In genomic region chr12:55466088-55466701, GRCm38 (mm10) we compare ENCODE assay signal across 9 mouse cellular contexts. TPM values are rescaled to one million over a fixed set of nuclear protein-coding genes. Genes with fewer than 3 reads are reported as not detected.
DNase-seq lines count a peak whose midpoint lies in the region; ATAC-seq and TF ChIP-seq lines count a peak whose summit lies in the region.
"Had no signal": no experiment of that assay in that cellular context is flagged by ENCODE, and none has a peak within 500 bp of the region (broad histone marks: within the 10 kb centered on the region; RNA-seq: fewer than 3 reads in every experiment).

No protein-coding gene starts in this region.

- no peaks in the 10 kb centered on the region for H3K79me2 ChIP-seq in C2C12 (ENCODE audit: control insufficient read depth, insufficient read depth)

- H3K4me1 ChIP-seq in hindbrain, embryonic 10.5 days (replicated peaks): peaks cover 75% of the 10 kb centered on the region
- H3K4me1 ChIP-seq in hindbrain, embryonic 12.5 days: peaks cover 46% of the 10 kb centered on the region
- peaks cover 19% of the 10 kb centered on the region; the same call in 1 of the 2 replicates for H3K4me1 ChIP-seq in midbrain, postnatal 0 days (ENCODE audit: insufficient read depth, low read length)

- no peak overlapping the region for H3K4me2 ChIP-seq in hindbrain, embryonic 12.5 days (replicated peaks)
- no peak overlapping the region for H3K4me2 ChIP-seq in midbrain, postnatal 0 days (ENCODE audit: low read depth, low read length, poor library complexity, severe bottlenecking)

- no peak overlapping the region for H3K9ac ChIP-seq in hindbrain, embryonic 12.5 days
- no peak overlapping the region for H3K9ac ChIP-seq in midbrain, postnatal 0 days (replicated peaks; ENCODE audit: low read length, poor library complexity, severe bottlenecking)

- TF ChIP-seq CTCF in C2C12 (IDR thresholded peaks at IDR 0.05; ENCODE audit: control insufficient read depth, insufficient read depth, insufficient read length): no peak
- no peak for TF ChIP-seq CTCF in midbrain, postnatal 0 days (IDR thresholded peaks at IDR 0.05)

- H3K27me3 ChIP-seq in hindbrain, embryonic 10.5 days (ENCODE audit: insufficient read depth, poor library complexity, severe bottlenecking): peaks cover 41% of the 10 kb centered on the region
- no peaks in the 10 kb centered on the region; the same call in 1 of the 2 replicates for H3K27me3 ChIP-seq in hindbrain, embryonic 12.5 days
- no peaks in the 10 kb centered on the region for H3K27me3 ChIP-seq in C2C12 (ENCODE audit: control insufficient read depth, insufficient read depth, insufficient read length)
- no peaks in the 10 kb centered on the region for H3K27me3 ChIP-seq in midbrain, postnatal 0 days (ENCODE audit: insufficient read depth, low read length)

- no peak overlapping the region for H3K4me3 ChIP-seq in hindbrain, embryonic 10.5 days
- H3K4me3 ChIP-seq in hindbrain, embryonic 12.5 days: no peak overlapping the region
- no peak overlapping the region for H3K4me3 ChIP-seq in C2C12 (ENCODE audit: insufficient read depth, poor library complexity, severe bottlenecking)
- no peak overlapping the region for H3K4me3 ChIP-seq in midbrain, postnatal 0 days (ENCODE audit: low read depth, low read length)
- H3K4me3 ChIP-seq: left cerebral cortex, adult 2 months had no signal

- ATAC-seq in hindbrain, embryonic 12.5 days (ENCODE audit: low FRiP score): no peak
- ATAC-seq in midbrain, postnatal 0 days (ENCODE audit: low FRiP score): no peak

- 48% methylated on average over 7 of the region's 7 CpGs for WGBS in hindbrain, embryonic 10.5 days
- WGBS in hindbrain, embryonic 12.5 days: 48% methylated on average over 7 of the region's 7 CpGs
- 36% methylated on average over 7 of the region's 7 CpGs for WGBS in midbrain, postnatal 0 days

- no peaks in the 10 kb centered on the region for H3K79me3 ChIP-seq in C2C12 (ENCODE audit: low read depth)

- peak overlapping the region; percentile 24; the same call in 1 of the 2 replicates for H3K27ac ChIP-seq in hindbrain, embryonic 10.5 days
- H3K27ac ChIP-seq in hindbrain, embryonic 12.5 days: no peak overlapping the region
- no peak overlapping the region for H3K27ac ChIP-seq in midbrain, postnatal 0 days (ENCODE audit: low read depth, low read length)

- no peaks in the 10 kb centered on the region for H3K36me3 ChIP-seq in hindbrain, embryonic 10.5 days
- H3K36me3 ChIP-seq in hindbrain, embryonic 12.5 days: no peaks in the 10 kb centered on the region
- no peaks in the 10 kb centered on the region for H3K36me3 ChIP-seq in C2C12 (ENCODE audit: control insufficient read depth, insufficient read depth)
- no peaks in the 10 kb centered on the region for H3K36me3 ChIP-seq in midbrain, postnatal 0 days (ENCODE audit: insufficient read depth, low read length)

- H3ac ChIP-seq in C2C12 (ENCODE audit: control insufficient read depth, insufficient read length, low read depth): no peak overlapping the region

- no peaks in the 10 kb centered on the region for H3K9me3 ChIP-seq in hindbrain, embryonic 10.5 days
- H3K9me3 ChIP-seq in hindbrain, embryonic 12.5 days (replicated peaks): no peaks in the 10 kb centered on the region
- no peaks in the 10 kb centered on the region for H3K9me3 ChIP-seq in midbrain, postnatal 0 days (ENCODE audit: low read length)

- DNase-seq in hindbrain, embryonic 10.5 days (ENCODE audit: low spot score): no peak
- peak; percentile 71 for DNase-seq in adrenal gland, postnatal 10 days
- peak; percentile 53 for DNase-seq in gastrocnemius, postnatal 25 days
- peak; percentile 60 for DNase-seq in midbrain, postnatal 0 days (ENCODE audit: low spot score)
- DNase-seq in ovary, adult 18-20 months (ENCODE audit: low spot score): no peak
- DNase-seq in right cerebral cortex, postnatal 25 days: no peak

TF ChIP-seq in C2C12, 6 proteins besides CTCF, POLR2A, EP300 and RAD21:
- no peak for TF ChIP-seq MYOG (IDR thresholded peaks at IDR 0.05; ENCODE audit: control insufficient read depth, extremely low read depth, insufficient read length)
- TF ChIP-seq USF1 (IDR thresholded peaks at IDR 0.05; ENCODE audit: low read depth): peak; percentile 82
- peak; percentile 57 for TF ChIP-seq CEBPB (IDR thresholded peaks at IDR 0.05; ENCODE audit: low read depth)
- TF ChIP-seq MAX (IDR thresholded peaks at IDR 0.05): no peak
- TF ChIP-seq MYOD1 (IDR thresholded peaks at IDR 0.05; ENCODE audit: control insufficient read depth, insufficient read length, low read depth): peak; percentile 86
- peak; percentile 78 for TF ChIP-seq FOSL1 (IDR thresholded peaks at IDR 0.05; ENCODE audit: insufficient read depth, low read length, poor library complexity, severe bottlenecking)

RNA-seq across cellular contexts. Expression of gene Nfkbia, which starts 26.3 kb away (rescaled TPM):
- polyA plus RNA-seq in hindbrain, embryonic 10.5 days (2016; fragmentation: Nextera tagmentation; extraction: Ambion mirVana): 33.8 and 37.1 TPM in 2 replicates
- 42.8 and 49.1 TPM in 2 replicates for polyA plus RNA-seq in hindbrain, embryonic 12.5 days (2016; fragmentation: Nextera tagmentation; extraction: Ambion mirVana)
- polyA plus RNA-seq in C2C12 (2012; fragmentation: generic; extraction: Trizol): 43.2 TPM
- total RNA-seq in adrenal gland, postnatal 10 days (2021): 10 to 100 TPM; 83.4 to 91.1 TPM
- 10 to 100 TPM; 17.8 to 20.8 TPM for total RNA-seq in gastrocnemius, postnatal 25 days (2021)
- 40.8 and 51.4 TPM in 2 replicates for total RNA-seq in midbrain, postnatal 0 days (2014; rRNA removed)
- 74.6 and 77.3 TPM in 2 replicates for polyA plus RNA-seq in midbrain, postnatal 0 days (2015; fragmentation: Nextera tagmentation; extraction: Ambion mirVana)

Comparison
In these comparisons a context has a peak if more than half of its experiments do, and no peak if none do; other contexts are left out.
1. DNase-seq: peak in adrenal gland, postnatal 10 days (single experiment), gastrocnemius, postnatal 25 days (single experiment) and midbrain, postnatal 0 days (single experiment); none in hindbrain, embryonic 10.5 days (single experiment), ovary, adult 18-20 months (single experiment) and right cerebral cortex, postnatal 25 days (single experiment).